Mouse (Mus musculus) heart, postnatal 0 days (tissue): ENCODE results near the gene Thrap3.

ENCODE experiments used
- CTCF ChIP-seq: IDR thresholded peaks from 2 replicates; pipeline ENCODE4 v1.5.1; 2016; ENCODE audit warnings: antibody characterized with exemption, control low read depth, low read depth
- EP300 ChIP-seq: IDR thresholded peaks from 2 replicates; pipeline ENCODE4 v1.6.1; 2016; ENCODE audit warnings: antibody characterized with exemption, low read depth

- no peak for TF ChIP-seq CTCF
- no peak for TF ChIP-seq EP300
Observed at GRCm38 (mm10) chr4:126220045-126220444, 17.5 kb upstream of the Thrap3 start.
